Mouse (Mus musculus): ENCODE measurements around the gene Lamtor2. TPM values are rescaled to one million over a fixed set of nuclear protein-coding genes. Genes with fewer than 3 reads are reported as not detected.

Gene Lamtor2
- total RNA-seq, 2 experiments from 2014 or later = 96.0 to 106 TPM

GRCm38 (mm10) chr3:88536103-88536930 lies 16.6 kb downstream of the Lamtor2 start:
- TF ChIP-seq CTCF (conservative IDR thresholded peaks at IDR 0.05) = 0 out of 2 replicates have a peak, but pooled peaks have one; percentile 8
- DNase-seq (ENCODE audit: low spot score in 2 of 2) = peak; percentile 53 to 69
- peak overlapping the region; percentile 69 for H3K4me3 ChIP-seq
- H3K27ac ChIP-seq = peak overlapping the region; percentile 70

GRCm38 (mm10) chr3:88535527-88535926 lies 17.3 kb downstream of the Lamtor2 start:
- Histone ChIP-seq H3K4me3 (no peak overlapping the region), H3K27ac (no peak overlapping the region)
- no peak for DNase-seq (ENCODE audit: low spot score in 2 of 2)
- no peak for TF ChIP-seq CTCF (conservative IDR thresholded peaks at IDR 0.05)

GRCm38 (mm10) chr3:88535005-88535404 lies 17.9 kb downstream of the Lamtor2 start:
- DNase-seq (ENCODE audit: low spot score in 2 of 2) = no peak
- TF ChIP-seq CTCF (conservative IDR thresholded peaks at IDR 0.05) = no peak
- Histone ChIP-seq H3K27ac (no peak overlapping the region), H3K4me3 (no peak overlapping the region)

GRCm38 (mm10) chr3:88533706-88534105 lies 19.2 kb downstream of the Lamtor2 start:
- Histone ChIP-seq H3K4me3 (no peak overlapping the region), H3K27ac (no peak overlapping the region)
- DNase-seq (ENCODE audit: low spot score in 2 of 2) = no peak
- TF ChIP-seq CTCF (conservative IDR thresholded peaks at IDR 0.05) = no peak

GRCm38 (mm10) chr3:88532689-88533511 lies 20.0 kb downstream of the Lamtor2 start:
- DNase-seq (ENCODE audit: low spot score in 2 of 2) = no peak
- Histone ChIP-seq H3K27ac (no peak overlapping the region), H3K4me3 (peak overlapping the region; percentile 85)
- no peak for TF ChIP-seq CTCF (conservative IDR thresholded peaks at IDR 0.05)

GRCm38 (mm10) chr3:88532299-88532674 lies 20.6 kb downstream of the Lamtor2 start, which contains the start of gene Mex3a:
TSS of gene Mex3a (plus strand) at chr3:88532395.
- TF ChIP-seq CTCF (conservative IDR thresholded peaks at IDR 0.05) = no peak
- peak within 1 kb of the TSS; percentile 89 for H3K27ac ChIP-seq
- DNase-seq (ENCODE audit: low spot score in 2 of 2) = no peak
- peak within 1 kb of the TSS; percentile 85 for H3K4me3 ChIP-seq

GRCm38 (mm10) chr3:88531348-88532298 lies 21.3 kb downstream of the Lamtor2 start:
- H3K4me3 ChIP-seq = peak overlapping the region; percentile 85
- H3K27ac ChIP-seq = peak overlapping the region; percentile 89
- DNase-seq (ENCODE audit: low spot score in 2 of 2) = peak; percentile 85 to 87
- 0 out of 2 replicates have a peak, but pooled peaks have one; percentile 2 for TF ChIP-seq CTCF (conservative IDR thresholded peaks at IDR 0.05)

GRCm38 (mm10) chr3:88530082-88530864 lies 22.6 kb downstream of the Lamtor2 start:
- Histone ChIP-seq H3K4me3 (peak overlapping the region; percentile 85; the same call in 1 of the 2 replicates), H3K27ac (no peak overlapping the region)

GRCm38 (mm10) chr3:88529204-88530000 lies 23.5 kb downstream of the Lamtor2 start:
- no peak for TF ChIP-seq CTCF (conservative IDR thresholded peaks at IDR 0.05)
- DNase-seq (ENCODE audit: low spot score in 2 of 2) = no peak
- H3K4me3 ChIP-seq = no peak overlapping the region
- no peak overlapping the region for H3K27ac ChIP-seq

More at GRCm38 (mm10) chr3:88530082-88530864, 22.6 kb downstream of the Lamtor2 start:
- no peak for TF ChIP-seq CTCF (conservative IDR thresholded peaks at IDR 0.05)
- no peak for DNase-seq (ENCODE audit: low spot score in 2 of 2)

GRCm38 (mm10) chr3:88528646-88529045 lies 24.2 kb downstream of the Lamtor2 start:
- no peak for TF ChIP-seq CTCF (conservative IDR thresholded peaks at IDR 0.05)
- H3K27ac ChIP-seq = no peak overlapping the region
- no peak overlapping the region for H3K4me3 ChIP-seq
- DNase-seq (ENCODE audit: low spot score in 2 of 2) = no peak

- DNase-seq (ENCODE audit: low spot score in 2 of 2) = no peak
- no peak overlapping the region for H3K27ac ChIP-seq
- no peak overlapping the region for H3K4me3 ChIP-seq
- no peak for TF ChIP-seq CTCF (conservative IDR thresholded peaks at IDR 0.05)
Measured at GRCm38 (mm10) chr3:88527565-88527964, 25.3 kb downstream of the Lamtor2 start.
